Mouse (Mus musculus) embryonic facial prominence, embryonic 12.5 days (tissue): ENCODE measurements around the gene Srcap. TPM values are rescaled to one million over a fixed set of nuclear protein-coding genes. Genes with fewer than 3 reads are reported as not detected.

Experiments
- ATAC-seq: fragments of 200-750 bp; cut with Nextera tagmentation; 2 replicates; pipeline ENCODE4 v1.8.0; 2017; ENCODE audit not compliant: insufficient number of reproducible peaks, insufficient read depth, low FRiP score, low TSS enrichment
- H3K27ac ChIP-seq: fragments of 300-500 bp; sonication (generic); 2 replicates; pipeline ENCODE4 v1.5.1; 2016; ENCODE audit warnings: mild to moderate bottlenecking
- H3K27me3 ChIP-seq: fragments of 300-500 bp; sonication (generic); 2 replicates; pipeline ENCODE4 v1.6.1; 2016; ENCODE audit warnings: mild to moderate bottlenecking, moderate library complexity
- H3K36me3 ChIP-seq: fragments of 300-500 bp; sonication (generic); 2 replicates; pipeline ENCODE4 v1.6.1; 2016; ENCODE audit warnings: mild to moderate bottlenecking
- H3K4me1 ChIP-seq: fragments of 300-500 bp; sonication (generic); 2 replicates; pipeline ENCODE4 v1.6.1; 2016
- H3K4me2 ChIP-seq: fragments of 300-500 bp; sonication (generic); replicated peaks from 2 replicates; pipeline ENCODE4 v1.6.1; 2016; ENCODE audit warnings: mild to moderate bottlenecking, moderate library complexity
- H3K4me3 ChIP-seq: fragments of 300-500 bp; sonication (generic); 2 replicates; pipeline ENCODE4 v1.5.1; 2016; ENCODE audit warnings: mild to moderate bottlenecking
- H3K9ac ChIP-seq: fragments of 300-500 bp; sonication (generic); 2 replicates; pipeline ENCODE4 v1.6.1; 2016; ENCODE audit warnings: mild to moderate bottlenecking, moderate library complexity
- H3K9me3 ChIP-seq: fragments of 300-500 bp; sonication (generic); 2 replicates; pipeline ENCODE4 v1.6.1; 2016; ENCODE audit warnings: mild to moderate bottlenecking, moderate library complexity
- WGBS: fragments of 180-500 bp; shearing (Covaris S2); methylation state at CpG from one replicate; pipeline ENCODE4 v1.1.7; 2016; 5-methylcytosine and 5-hydroxymethylcytosine counted together
- polyA plus RNA-seq: library from polyadenylated mRNA; unstranded; fragments of >200 nt; fragmentation: Nextera tagmentation; extraction: Ambion mirVana; gene quantifications from 2 replicates; pipeline ENCODE4 v1.2.1, GENCODE M21; 2016

Gene Srcap
- polyA plus RNA-seq, 1 experiment from 2014 or later, result 88.0 TPM

- Histone ChIP-seq H3K9me3 (no peaks in the 10 kb centered on the region), H3K27me3 (no peaks in the 10 kb centered on the region), H3K36me3 (peaks cover 78% of the 10 kb centered on the region), H3K4me1 (no peaks in the 10 kb centered on the region), H3K4me3 (no peak overlapping the region), H3K27ac (no peak overlapping the region), H3K4me2 (no peak overlapping the region), H3K9ac (no peak overlapping the region)
- no peak for ATAC-seq
- 89% methylated on average over 15 of the region's 15 CpGs for WGBS
These were observed 37.5 kb downstream of the Srcap start for GRCm38 (mm10) chr7:127549116-127549835.

- peaks cover 80% of the 10 kb centered on the region for H3K36me3 ChIP-seq
- WGBS, result 93% methylated on average over 8 of the region's 8 CpGs
- H3K4me3 ChIP-seq, result no peak overlapping the region
- no peak overlapping the region for H3K4me2 ChIP-seq
- no peak overlapping the region for H3K27ac ChIP-seq
- H3K27me3 ChIP-seq, result no peaks in the 10 kb centered on the region
- no peak for ATAC-seq
- no peaks in the 10 kb centered on the region for H3K4me1 ChIP-seq
- no peak overlapping the region for H3K9ac ChIP-seq
- H3K9me3 ChIP-seq, result no peaks in the 10 kb centered on the region
These were observed 39.8 kb downstream of the Srcap start for GRCm38 (mm10) chr7:127551558-127551957.

GRCm38 (mm10) chr7:127560580-127560979 is 48.8 kb downstream of the Srcap start:
- ATAC-seq, result no peak
- H3K36me3 ChIP-seq, result peaks cover 70% of the 10 kb centered on the region
- H3K27me3 ChIP-seq, result no peaks in the 10 kb centered on the region
- no peak overlapping the region for H3K4me2 ChIP-seq
- H3K4me3 ChIP-seq, result no peak overlapping the region
- H3K9ac ChIP-seq, result no peak overlapping the region
- H3K27ac ChIP-seq, result no peak overlapping the region
- no peaks in the 10 kb centered on the region for H3K9me3 ChIP-seq
- no peaks in the 10 kb centered on the region for H3K4me1 ChIP-seq
- WGBS, result 90% methylated on average over 11 of the region's 11 CpGs

DNA sequence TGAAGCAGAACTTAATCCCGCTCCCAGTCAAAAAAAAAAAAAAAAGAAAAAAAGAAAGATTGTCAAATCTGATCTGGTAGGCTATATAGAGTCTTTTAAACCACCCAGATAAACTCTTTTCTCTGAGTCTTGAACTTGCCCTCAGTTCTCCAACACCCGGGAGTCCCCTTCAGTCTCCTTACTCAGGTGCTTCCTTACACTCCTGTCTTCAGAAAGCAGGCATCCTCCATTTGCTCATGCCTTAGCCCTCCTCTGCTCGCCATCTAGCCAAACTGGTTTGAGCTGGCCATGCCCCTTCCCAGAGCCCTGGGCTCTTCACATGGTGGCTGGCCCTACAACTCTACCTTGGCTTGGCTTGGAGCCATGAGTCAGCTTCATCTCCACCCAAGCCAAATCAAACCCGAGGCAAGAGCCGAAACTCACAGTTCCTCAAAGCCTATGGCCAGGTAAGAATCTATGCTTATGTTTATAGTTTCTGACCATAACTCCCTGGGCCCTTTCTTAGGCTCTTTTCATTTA is 49.6 kb downstream of the Srcap start, which contains the start of gene Tmem265:
TSS of gene Tmem265 (plus strand) at position 51 of the 519 bp plus-strand sequence.
- Histone ChIP-seq H3K4me3 (no peak within 1 kb of the TSS), H3K4me2 (no peak within 1 kb of the TSS), H3K36me3 (peaks cover 67% of the 10 kb centered on the region), H3K4me1 (no peaks in the 10 kb centered on the region), H3K27me3 (no peaks in the 10 kb centered on the region), H3K9ac (no peak within 1 kb of the TSS), H3K9me3 (no peaks in the 10 kb centered on the region), H3K27ac (no peak within 1 kb of the TSS)
- ATAC-seq, result no peak
- 89% methylated on average over 5 of the region's 5 CpGs for WGBS

DNA sequence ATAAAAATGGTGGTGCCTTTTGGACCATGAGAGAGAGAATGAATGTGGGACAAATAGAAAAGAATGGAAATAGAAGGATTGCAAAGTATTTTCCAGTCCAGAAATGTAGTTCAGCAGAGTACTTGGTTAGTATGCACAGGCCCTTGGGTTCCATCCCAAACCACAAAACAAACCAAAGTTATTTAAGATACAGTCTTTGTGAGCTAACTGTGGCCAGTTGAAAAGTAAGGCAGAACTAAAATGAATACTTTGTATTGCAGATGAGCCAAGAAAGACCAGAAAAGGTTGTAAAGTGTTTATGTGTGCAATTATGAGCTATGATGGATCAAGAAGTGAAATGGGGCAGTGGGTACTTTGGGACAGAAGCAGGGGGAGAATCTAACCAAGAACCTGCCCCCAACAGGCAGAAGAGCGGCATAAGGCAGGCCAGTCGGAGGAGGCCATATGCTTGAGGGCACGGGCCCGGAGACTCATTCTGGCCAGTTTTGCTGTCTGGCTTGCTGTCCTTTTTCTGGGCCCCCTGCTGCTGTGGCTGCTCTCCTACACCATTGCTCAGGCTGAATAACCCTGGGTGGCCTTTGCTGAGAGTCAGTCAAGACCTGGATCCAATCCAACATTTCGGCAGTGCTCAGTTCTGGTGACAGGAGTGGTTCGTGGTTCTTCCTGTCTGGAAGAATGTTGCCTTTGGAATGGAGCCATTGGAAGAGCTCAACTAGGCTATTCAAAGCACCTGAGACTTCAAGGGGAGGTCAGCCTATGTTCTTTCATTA is 52.8 kb downstream of the Srcap start:
- Histone ChIP-seq H3K9me3 (no peaks in the 10 kb centered on the region), H3K4me1 (no peaks in the 10 kb centered on the region), H3K27ac (no peak overlapping the region), H3K4me2 (no peak overlapping the region), H3K4me3 (no peak overlapping the region), H3K36me3 (peaks cover 52% of the 10 kb centered on the region), H3K27me3 (no peaks in the 10 kb centered on the region), H3K9ac (no peak overlapping the region)
- no peak for ATAC-seq
- WGBS, result 84% methylated on average over 6 of the region's 6 CpGs

DNA sequence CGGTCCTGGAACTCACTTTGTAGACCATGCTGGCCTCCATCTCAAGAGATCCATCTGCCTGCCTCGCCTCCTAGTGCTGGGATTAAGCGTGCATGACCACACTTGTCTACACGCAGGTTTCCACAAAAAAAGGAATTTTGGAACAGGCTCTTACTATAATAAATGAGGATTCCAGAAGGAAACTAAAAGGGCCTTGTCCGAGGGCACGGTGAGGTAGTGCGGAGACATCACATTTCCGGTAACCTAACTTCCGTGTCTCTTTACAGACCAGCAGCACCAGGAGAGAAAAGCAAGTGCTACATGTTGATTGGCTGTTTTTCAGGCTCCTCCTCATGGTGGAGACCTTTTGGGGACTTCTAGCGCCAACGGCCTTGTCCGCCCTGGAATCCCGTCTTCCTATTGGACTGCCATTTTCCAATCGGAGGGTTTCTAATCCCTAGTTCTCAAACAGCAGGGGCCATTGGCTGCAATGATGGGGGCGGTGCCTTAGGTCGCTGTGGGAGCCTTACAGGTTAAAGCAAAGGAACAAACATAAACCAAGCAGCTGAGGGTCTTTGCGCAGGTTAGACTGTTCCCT is 61.2 kb downstream of the Srcap start, which contains the start of gene Phkg2:
TSS of gene Phkg2 (plus strand) at position 446 of the 577 bp plus-strand sequence.
- Histone ChIP-seq H3K4me1 (peaks cover 16% of the 10 kb centered on the region), H3K27ac (peak within 1 kb of the TSS; percentile 75), H3K27me3 (no peaks in the 10 kb centered on the region), H3K36me3 (peaks cover 27% of the 10 kb centered on the region), H3K9ac (peak within 1 kb of the TSS; percentile 87), H3K4me2 (peak within 1 kb of the TSS; percentile 86), H3K9me3 (no peaks in the 10 kb centered on the region), H3K4me3 (peak within 1 kb of the TSS; percentile 84)
- under 1% methylated on average over 17 of the region's 17 CpGs for WGBS
- peak; percentile 98 for ATAC-seq

DNA sequence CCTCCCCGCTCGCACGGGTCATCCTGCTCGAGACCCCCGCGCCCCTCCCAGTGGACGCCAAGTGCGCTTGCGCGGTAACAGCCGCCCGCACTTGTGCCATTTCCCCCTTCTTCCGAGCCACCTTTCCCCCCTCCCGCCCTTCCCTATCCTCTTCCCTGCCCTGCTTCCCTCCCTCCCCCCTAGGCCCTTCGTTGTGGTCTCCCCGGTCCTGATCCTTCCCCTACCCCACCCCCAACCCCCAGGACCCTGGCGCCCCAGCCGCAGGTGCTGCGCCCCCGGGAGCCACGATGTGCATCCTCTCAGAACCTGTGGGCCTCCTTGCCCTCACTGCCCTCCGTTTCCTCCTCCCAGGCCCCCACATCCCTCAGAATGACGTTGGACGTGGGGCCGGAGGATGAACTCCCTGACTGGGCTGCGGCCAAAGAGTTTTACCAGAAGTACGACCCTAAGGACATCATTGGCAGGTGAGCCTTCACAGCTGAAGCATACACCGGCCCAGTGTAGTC is 61.8 kb downstream of the Srcap start:
- 1% methylated on average over 21 of the region's 28 CpGs for WGBS
- peak overlapping the region; percentile 86 for H3K4me2 ChIP-seq
- peak; percentile 63 for ATAC-seq
- H3K27ac ChIP-seq, result peak overlapping the region; percentile 75
- H3K9me3 ChIP-seq, result no peaks in the 10 kb centered on the region
- H3K4me1 ChIP-seq, result peaks cover 16% of the 10 kb centered on the region
- peak overlapping the region; percentile 87 for H3K9ac ChIP-seq
- H3K36me3 ChIP-seq, result peaks cover 28% of the 10 kb centered on the region
- peak overlapping the region; percentile 84 for H3K4me3 ChIP-seq
- no peaks in the 10 kb centered on the region for H3K27me3 ChIP-seq

- Histone ChIP-seq H3K9ac (peak overlapping the region; percentile 87), H3K9me3 (no peaks in the 10 kb centered on the region), H3K4me3 (peak overlapping the region; percentile 84), H3K36me3 (peaks cover 28% of the 10 kb centered on the region), H3K4me2 (peak overlapping the region; percentile 86), H3K4me1 (peaks cover 16% of the 10 kb centered on the region), H3K27ac (no peak overlapping the region), H3K27me3 (no peaks in the 10 kb centered on the region)
- no peak for ATAC-seq
- 31% methylated on average over 7 of the region's 7 CpGs for WGBS
These were observed 62.3 kb downstream of the Srcap start for GRCm38 (mm10) chr7:127574115-127574514.

- 92% methylated on average over 6 of the region's 6 CpGs for WGBS
- no peak overlapping the region for H3K27ac ChIP-seq
- no peak for ATAC-seq
- no peaks in the 10 kb centered on the region for H3K27me3 ChIP-seq
- peaks cover 50% of the 10 kb centered on the region for H3K36me3 ChIP-seq
- H3K4me1 ChIP-seq, result peaks cover 7% of the 10 kb centered on the region; the same call in 1 of the 2 replicates
- H3K9me3 ChIP-seq, result no peaks in the 10 kb centered on the region
- H3K4me3 ChIP-seq, result no peak overlapping the region
- no peak overlapping the region for H3K9ac ChIP-seq
- no peak overlapping the region for H3K4me2 ChIP-seq
These were observed 71.5 kb downstream of the Srcap start for GRCm38 (mm10) chr7:127583260-127583659.

GRCm38 (mm10) chr7:127585031-127585430 is 73.2 kb downstream of the Srcap start:
- H3K36me3 ChIP-seq, result peaks cover 47% of the 10 kb centered on the region
- H3K27ac ChIP-seq, result no peak overlapping the region
- no peak for ATAC-seq
- H3K4me3 ChIP-seq, result no peak overlapping the region
- H3K9me3 ChIP-seq, result no peaks in the 10 kb centered on the region
- no peak overlapping the region for H3K4me2 ChIP-seq
- no peak overlapping the region for H3K9ac ChIP-seq
- H3K4me1 ChIP-seq, result peaks cover 15% of the 10 kb centered on the region
- 84% methylated on average over 7 of the region's 7 CpGs for WGBS
- H3K27me3 ChIP-seq, result no peaks in the 10 kb centered on the region

DNA sequence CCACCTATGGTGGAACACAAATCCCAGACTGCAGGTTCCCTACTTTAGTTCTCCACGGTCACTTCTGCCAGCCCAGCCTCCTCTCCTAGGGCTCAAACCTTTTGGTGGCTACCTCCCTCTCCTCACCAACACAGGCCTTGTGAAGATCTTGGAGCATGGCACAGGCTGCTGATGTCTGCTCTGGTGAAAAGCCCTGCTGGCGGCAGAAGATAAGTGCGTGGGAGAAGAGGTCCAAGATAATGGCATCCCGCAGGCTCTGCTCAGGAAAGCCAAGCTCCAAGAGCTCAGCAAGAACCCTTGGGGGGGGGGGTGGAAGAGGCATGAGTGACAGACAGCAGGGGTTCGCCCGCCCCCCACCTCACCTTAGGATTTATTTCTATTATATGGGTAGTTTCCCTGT is 74.4 kb downstream of the Srcap start:
- H3K4me3 ChIP-seq, result no peak overlapping the region
- H3K36me3 ChIP-seq, result peaks cover 53% of the 10 kb centered on the region

More for the DNA sequence above, 74.4 kb downstream of the Srcap start:
- no peaks in the 10 kb centered on the region for H3K27me3 ChIP-seq
- no peak for ATAC-seq
- no peak overlapping the region for H3K4me2 ChIP-seq
- H3K9me3 ChIP-seq, result no peaks in the 10 kb centered on the region
- no peak overlapping the region for H3K9ac ChIP-seq
- peaks cover 15% of the 10 kb centered on the region for H3K4me1 ChIP-seq
- H3K27ac ChIP-seq, result no peak overlapping the region
- WGBS, result 89% methylated on average over 6 of the region's 6 CpGs
